Mouse (Mus musculus): Measurements from ENCODE around the gene Cxcl5. TPM values are rescaled to one million over a fixed set of nuclear protein-coding genes. Genes with fewer than 3 reads are reported as not detected.
A peak's percentile ranks its signal among the peaks of the same experiment; 100 is the strongest.
"Not testable (repeated sequence)": the region's sequence is repeated elsewhere in the genome, so short reads cannot be mapped to it uniquely, and the experiment has no call there.

The Cxcl5 gene
- polyA plus RNA-seq, 1 experiment = 0.35 TPM

DNA sequence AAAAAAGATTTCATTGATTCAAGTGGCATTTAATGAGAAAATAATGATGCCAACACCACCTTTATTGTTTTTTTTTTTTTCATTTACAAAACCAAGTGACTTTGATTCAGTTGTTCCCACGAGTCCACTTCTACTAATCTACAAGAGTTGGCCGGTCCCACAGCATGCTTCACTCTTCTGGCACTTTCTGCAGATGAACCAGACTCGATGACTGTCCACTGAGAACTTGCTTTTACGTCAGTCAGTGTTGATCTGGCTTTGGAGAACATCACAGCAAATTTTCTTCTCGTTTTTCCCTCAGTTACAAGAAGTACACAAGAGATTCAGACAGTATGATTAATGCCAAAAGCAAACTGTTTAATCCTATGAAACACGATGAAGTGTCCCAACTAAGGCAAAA is 19.7 kb downstream of the Cxcl5 start:
- H3K4me1 ChIP-seq (ENCODE audit: control insufficient read depth, insufficient read depth, low read length) = peaks cover 9% of the 10 kb centered on the region
- no peak for TF ChIP-seq CTCF (IDR thresholded peaks at IDR 0.05; ENCODE audit: low read depth, low read length)
- TF ChIP-seq POLR2A (IDR thresholded peaks at IDR 0.05; ENCODE audit: borderline replicate concordance, low read depth, low read length) = no peak
- H3K4me3 ChIP-seq (ENCODE audit: insufficient read depth, low read length) = no peak overlapping the region
- H3K27ac ChIP-seq (ENCODE audit: insufficient read depth, low read depth, low read length) = no peak overlapping the region

DNA sequence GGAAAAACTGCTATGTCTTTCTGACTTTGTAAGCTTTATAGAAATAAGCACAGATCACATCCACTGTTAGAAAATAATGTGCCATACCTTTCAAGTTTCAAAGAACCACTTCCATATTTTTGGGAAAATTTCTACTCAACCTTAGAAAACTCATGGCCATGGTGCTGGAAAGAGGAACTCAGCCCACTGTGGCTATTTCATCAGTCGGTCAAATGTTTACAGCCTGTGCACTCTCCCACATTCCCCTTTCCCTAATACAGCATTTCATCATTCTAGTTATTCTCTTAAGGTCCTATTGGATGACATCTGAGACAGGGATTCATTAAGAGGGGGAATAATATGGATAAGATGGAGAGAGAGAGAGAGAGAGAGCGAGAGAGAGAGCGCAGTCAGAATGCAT is 24.5 kb downstream of the Cxcl5 start:
- H3K4me3 ChIP-seq (ENCODE audit: insufficient read depth, low read length) = no peak overlapping the region

DNA sequence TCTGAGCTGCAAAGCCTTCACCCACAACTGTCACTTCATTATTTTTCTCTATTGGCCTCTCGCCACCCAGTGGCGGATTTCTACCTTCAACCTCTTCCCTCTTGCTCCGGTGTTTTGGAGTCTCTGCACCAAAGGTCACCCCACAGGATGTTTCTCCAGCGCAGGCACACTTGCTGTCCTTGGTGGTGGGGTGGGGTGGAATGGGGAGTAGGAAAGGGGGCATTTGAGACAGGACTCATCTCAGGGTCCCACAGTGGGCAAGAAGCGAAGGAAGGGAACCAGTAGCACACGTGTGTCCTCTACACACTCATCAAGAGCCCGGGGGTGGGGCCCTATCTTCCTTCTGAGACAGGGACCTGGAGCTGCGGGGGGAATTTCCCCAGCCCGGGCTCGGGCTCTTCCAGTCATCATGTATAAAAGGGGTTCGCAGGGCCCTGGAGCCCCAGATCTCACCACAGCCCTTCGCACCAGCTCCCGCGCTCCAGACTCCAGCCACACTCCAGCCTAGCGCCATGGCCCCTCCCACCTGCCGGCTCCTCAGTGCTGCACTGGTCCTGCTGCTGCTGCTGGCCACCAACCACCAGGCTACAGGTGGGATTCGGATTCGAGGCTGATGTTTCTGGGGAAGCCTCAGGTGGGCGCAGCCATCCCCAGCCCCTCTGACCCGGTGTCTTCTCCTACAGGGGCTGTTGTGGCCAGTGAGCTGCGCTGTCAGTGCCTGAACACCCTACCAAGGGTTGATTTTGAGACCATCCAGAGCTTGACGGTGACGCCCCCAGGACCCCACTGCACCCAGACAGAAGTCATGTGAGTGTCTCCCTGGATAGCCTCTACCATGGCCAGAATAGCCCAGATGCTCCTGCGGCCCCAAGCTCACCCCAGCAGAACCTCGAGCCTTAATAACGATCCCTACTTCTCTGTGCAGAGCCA is 26.8 kb downstream of the Cxcl5 start, which contains the start of gene Cxcl3:
TSS of gene Cxcl3 (plus strand) at position 445 of the 930 bp plus-strand sequence.
- H3K4me1 ChIP-seq (ENCODE audit: control insufficient read depth, insufficient read depth, low read length) = peaks cover 18% of the 10 kb centered on the region
- no peak within 1 kb of the TSS for H3K27ac ChIP-seq (ENCODE audit: insufficient read depth, low read depth, low read length)
- no peak for TF ChIP-seq POLR2A (IDR thresholded peaks at IDR 0.05; ENCODE audit: borderline replicate concordance, low read depth, low read length)
- peak; percentile 32; the same call in 1 of the 2 replicates for TF ChIP-seq CTCF (IDR thresholded peaks at IDR 0.05; ENCODE audit: low read depth, low read length)
- H3K4me3 ChIP-seq (ENCODE audit: insufficient read depth, low read length) = no peak within 1 kb of the TSS

More for the DNA sequence above, 24.5 kb downstream of the Cxcl5 start:
- TF ChIP-seq CTCF (IDR thresholded peaks at IDR 0.05; ENCODE audit: low read depth, low read length) = no peak
- TF ChIP-seq POLR2A (IDR thresholded peaks at IDR 0.05; ENCODE audit: borderline replicate concordance, low read depth, low read length) = no peak
- peaks cover 5% of the 10 kb centered on the region for H3K4me1 ChIP-seq (ENCODE audit: control insufficient read depth, insufficient read depth, low read length)
- no peak overlapping the region for H3K27ac ChIP-seq (ENCODE audit: insufficient read depth, low read depth, low read length)

DNA sequence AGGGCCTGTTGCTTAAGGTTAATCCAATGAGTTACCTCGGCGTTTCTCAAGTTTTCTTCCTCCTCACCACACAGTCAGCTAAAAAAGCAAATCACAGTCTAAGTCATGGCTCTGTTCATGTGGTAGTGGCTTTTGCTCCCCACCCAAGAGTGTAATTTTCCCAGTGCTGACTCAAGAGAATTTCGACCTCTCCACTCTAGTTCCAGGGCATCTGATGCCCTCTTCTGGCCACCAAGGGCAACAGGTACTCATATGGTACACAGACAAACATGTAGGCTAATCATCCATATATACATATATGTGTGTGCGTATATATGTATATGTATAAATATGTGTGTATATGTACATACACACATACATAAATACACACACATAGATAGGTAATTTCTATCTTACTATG is 29.0 kb downstream of the Cxcl5 start:
- no peak for TF ChIP-seq POLR2A (IDR thresholded peaks at IDR 0.05; ENCODE audit: borderline replicate concordance, low read depth, low read length)
- no peak overlapping the region for H3K27ac ChIP-seq (ENCODE audit: insufficient read depth, low read depth, low read length)
- H3K4me1 ChIP-seq (ENCODE audit: control insufficient read depth, insufficient read depth, low read length) = peaks cover 16% of the 10 kb centered on the region
- H3K4me3 ChIP-seq (ENCODE audit: insufficient read depth, low read length) = no peak overlapping the region

DNA sequence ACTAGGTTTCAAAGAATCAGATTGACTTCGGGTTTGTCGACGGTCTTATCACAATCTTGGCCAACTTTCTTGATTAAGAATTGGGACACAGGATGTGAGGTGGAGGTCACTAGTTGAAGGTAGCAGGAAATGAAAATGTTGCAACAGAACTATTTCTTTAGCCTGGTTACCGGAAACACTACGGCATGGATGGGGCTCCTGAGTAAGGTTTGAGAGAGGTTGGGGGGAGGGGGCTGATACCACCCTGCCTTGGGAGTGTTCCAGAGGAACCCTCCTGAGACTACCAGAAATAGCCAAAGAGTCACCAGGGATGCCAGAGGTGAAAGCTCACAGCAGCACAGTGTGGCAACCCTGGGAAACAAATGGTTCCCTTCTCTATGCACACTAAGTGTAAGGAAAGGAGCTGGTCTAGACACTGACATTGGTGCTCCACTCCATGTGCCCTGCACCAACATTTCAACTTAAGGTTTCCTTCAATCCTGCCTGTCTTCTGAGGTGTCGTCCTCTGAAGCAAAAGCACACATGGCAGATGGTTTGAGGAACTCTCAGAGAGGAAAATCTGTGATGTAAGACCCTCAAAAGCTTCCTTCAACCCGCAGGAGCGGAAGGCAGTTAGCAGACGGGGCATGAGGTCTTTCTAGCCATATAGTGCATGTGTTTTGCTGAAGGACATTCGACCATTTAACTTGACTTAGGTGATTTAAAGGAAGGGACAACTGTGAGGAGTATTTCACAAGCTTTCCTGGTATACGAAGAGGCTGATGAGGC is 30.3 kb downstream of the Cxcl5 start:
- Histone ChIP-seq H3K4me1 (ENCODE audit: control insufficient read depth, insufficient read depth, low read length) (peaks cover 13% of the 10 kb centered on the region), H3K27ac (ENCODE audit: insufficient read depth, low read depth, low read length) (no peak overlapping the region), H3K4me3 (ENCODE audit: insufficient read depth, low read length) (no peak overlapping the region)
- TF ChIP-seq POLR2A (IDR thresholded peaks at IDR 0.05; ENCODE audit: borderline replicate concordance, low read depth, low read length) (no peak), CTCF (IDR thresholded peaks at IDR 0.05; ENCODE audit: low read depth, low read length) (no peak)

DNA sequence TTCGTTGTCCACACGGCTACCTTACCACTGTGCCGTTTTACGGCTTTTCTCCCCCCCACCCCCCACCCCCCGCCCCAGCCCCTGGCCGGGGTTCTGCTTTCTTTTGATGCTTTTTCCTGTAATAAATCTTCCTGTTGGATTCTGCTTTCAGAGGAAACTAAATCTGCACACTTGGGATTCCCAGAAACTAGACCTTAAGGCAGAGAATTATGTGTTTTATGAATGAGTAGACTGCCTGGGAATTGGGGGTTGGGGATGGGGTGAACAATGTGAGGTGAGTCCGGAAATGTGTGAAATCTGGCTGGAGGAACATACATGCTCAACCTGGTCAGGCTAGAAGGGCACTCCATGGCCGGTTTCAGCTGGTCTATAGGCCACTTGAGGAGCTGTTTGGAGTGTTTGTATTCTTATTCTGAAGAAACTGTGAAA is 30.9 kb downstream of the Cxcl5 start:
- no peak overlapping the region for H3K27ac ChIP-seq (ENCODE audit: insufficient read depth, low read depth, low read length)
- H3K4me3 ChIP-seq (ENCODE audit: insufficient read depth, low read length) = no peak overlapping the region
- TF ChIP-seq CTCF (IDR thresholded peaks at IDR 0.05; ENCODE audit: low read depth, low read length) (no peak), POLR2A (IDR thresholded peaks at IDR 0.05; ENCODE audit: borderline replicate concordance, low read depth, low read length) (no peak)
- H3K4me1 ChIP-seq (ENCODE audit: control insufficient read depth, insufficient read depth, low read length) = peaks cover 13% of the 10 kb centered on the region

DNA sequence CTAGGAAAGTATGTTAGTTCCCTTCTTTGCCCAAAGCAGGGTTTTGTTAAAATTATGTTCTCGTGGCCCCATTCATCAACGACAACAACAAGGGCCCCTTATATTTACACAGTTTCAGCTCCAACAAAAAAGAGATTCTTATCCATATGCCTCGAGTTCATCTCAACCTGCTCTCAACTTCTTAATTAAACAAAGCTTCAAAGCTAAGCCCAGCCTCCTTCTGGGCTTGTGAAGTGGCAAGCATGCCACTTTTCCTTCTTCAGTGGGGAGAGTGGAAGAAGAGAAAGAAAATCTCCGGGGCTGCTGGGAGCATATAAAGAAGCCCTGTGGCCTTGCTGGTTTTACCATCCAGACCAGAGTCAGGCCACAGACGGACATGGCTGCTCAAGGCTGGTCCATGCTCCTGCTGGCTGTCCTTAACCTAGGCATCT is 35.0 kb downstream of the Cxcl5 start, which contains the start of gene Cxcl15:
TSS of gene Cxcl15 (plus strand) at position 340 of the 431 bp plus-strand sequence.
- TF ChIP-seq CTCF (IDR thresholded peaks at IDR 0.05; ENCODE audit: low read depth, low read length) = no peak
- no peak for TF ChIP-seq POLR2A (IDR thresholded peaks at IDR 0.05; ENCODE audit: borderline replicate concordance, low read depth, low read length)
- Histone ChIP-seq H3K4me3 (ENCODE audit: insufficient read depth, low read length) (no peak within 1 kb of the TSS), H3K4me1 (ENCODE audit: control insufficient read depth, insufficient read depth, low read length) (peaks cover 10% of the 10 kb centered on the region), H3K27ac (ENCODE audit: insufficient read depth, low read depth, low read length) (no peak within 1 kb of the TSS)

DNA sequence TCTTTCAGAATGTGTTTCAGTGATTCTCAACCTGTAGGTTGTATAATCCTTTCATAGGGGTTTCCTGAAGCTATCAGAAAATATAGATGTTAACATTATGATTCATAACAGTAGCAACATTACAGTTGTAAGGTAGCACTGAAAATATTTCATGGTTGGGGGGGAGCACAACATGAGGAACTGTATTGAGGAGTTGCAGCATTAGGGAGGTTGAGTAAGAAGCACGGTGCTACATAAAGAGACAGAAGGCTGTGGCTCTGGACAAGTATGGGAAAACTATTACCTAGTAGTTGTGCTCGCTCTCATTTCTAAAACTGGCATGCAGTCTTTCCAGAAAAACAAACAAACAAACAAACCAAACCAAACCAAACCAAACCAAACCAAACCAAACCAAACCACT is 36.2 kb downstream of the Cxcl5 start:
- H3K4me1 ChIP-seq (ENCODE audit: control insufficient read depth, insufficient read depth, low read length); H3K4me3 ChIP-seq (ENCODE audit: insufficient read depth, low read length); H3K27ac ChIP-seq (ENCODE audit: insufficient read depth, low read depth, low read length): not testable (repeated sequence)

DNA sequence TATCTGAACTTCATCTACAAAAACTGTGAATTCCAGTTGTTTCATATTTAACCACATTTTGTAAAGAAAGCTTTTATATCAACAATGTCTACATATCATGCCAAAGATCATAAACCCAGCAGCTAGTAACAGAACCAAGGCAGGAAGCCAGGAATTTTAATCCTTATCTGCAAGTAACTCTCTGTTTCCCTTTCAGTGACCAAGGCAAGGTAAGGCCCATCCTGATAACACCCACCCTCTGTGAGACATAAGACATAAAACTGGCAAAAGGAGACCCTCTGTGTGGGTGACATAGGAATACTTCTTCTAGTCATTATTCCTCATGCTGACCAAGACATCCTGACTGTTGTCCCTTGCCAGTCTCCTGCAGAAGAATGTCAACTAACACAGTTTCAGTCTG is 45.4 kb downstream of the Cxcl5 start:
- Histone ChIP-seq H3K4me1 (ENCODE audit: control insufficient read depth, insufficient read depth, low read length) (no peaks in the 10 kb centered on the region), H3K27ac (ENCODE audit: insufficient read depth, low read depth, low read length) (no peak overlapping the region), H3K4me3 (ENCODE audit: insufficient read depth, low read length) (no peak overlapping the region)
- TF ChIP-seq POLR2A (IDR thresholded peaks at IDR 0.05; ENCODE audit: borderline replicate concordance, low read depth, low read length) (no peak), CTCF (IDR thresholded peaks at IDR 0.05; ENCODE audit: low read depth, low read length) (no peak)

DNA sequence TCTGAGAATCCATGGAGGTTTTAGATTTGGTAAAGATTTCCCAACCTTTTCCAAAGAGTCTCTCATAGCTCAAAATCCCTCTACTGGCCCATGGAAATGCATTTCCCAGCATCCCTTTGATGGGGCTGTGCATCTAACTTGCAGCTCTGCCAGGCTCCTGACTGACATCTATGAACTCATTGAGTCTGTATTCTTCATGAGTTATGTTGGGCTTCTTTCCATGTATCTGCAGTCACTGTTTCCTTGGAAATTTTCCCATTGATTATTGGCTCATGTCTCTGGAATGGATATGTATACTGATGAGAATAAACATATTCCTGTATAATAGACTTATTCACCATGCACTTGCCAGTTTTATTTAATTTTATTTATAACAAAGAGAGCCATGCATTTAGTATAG is 46.9 kb downstream of the Cxcl5 start:
- no peak for TF ChIP-seq CTCF (IDR thresholded peaks at IDR 0.05; ENCODE audit: low read depth, low read length)
- TF ChIP-seq POLR2A (IDR thresholded peaks at IDR 0.05; ENCODE audit: borderline replicate concordance, low read depth, low read length) = no peak
- H3K4me1 ChIP-seq (ENCODE audit: control insufficient read depth, insufficient read depth, low read length) = no peaks in the 10 kb centered on the region
- H3K4me3 ChIP-seq (ENCODE audit: insufficient read depth, low read length) = no peak overlapping the region
- H3K27ac ChIP-seq (ENCODE audit: insufficient read depth, low read depth, low read length) = no peak overlapping the region

All from bone marrow macrophage, adult 2 months (primary cell).